Comparison of ENCODE assay signal across 19 mouse cellular contexts in the genomic region with DNA sequence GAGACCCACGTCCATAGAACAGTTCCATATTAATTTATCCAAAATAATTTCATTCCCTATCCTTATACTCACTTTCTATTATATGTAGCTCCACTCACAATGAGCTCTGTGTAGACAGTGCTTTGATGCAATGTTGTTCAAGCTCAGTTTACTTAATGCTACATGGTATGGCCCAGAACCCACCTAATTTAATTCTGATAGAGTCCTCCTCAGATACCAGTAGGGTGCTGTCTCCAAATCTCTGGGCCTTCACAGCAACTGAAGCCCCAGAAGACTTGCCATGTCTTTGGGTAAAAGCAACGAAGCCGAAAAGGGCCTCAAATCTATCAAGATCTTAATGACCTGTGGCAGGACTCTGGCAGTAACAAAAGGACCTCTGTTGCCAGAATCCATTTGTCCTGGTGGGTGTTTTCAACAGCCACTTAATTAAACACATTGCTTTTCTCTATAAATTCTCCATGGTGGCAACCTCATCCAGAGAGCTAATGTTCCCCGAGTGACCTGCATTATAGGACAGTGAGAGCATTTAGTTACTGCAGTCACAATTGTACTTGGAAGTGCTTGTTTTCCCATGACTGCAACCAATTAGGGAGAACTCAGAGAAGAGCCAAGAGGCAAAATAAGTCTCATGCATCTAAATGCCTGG. TPM values are rescaled to one million over a fixed set of nuclear protein-coding genes. Genes with fewer than 3 reads are reported as not detected.
DNase-seq lines count a peak whose midpoint lies in the region; ATAC-seq and TF ChIP-seq lines count a peak whose summit lies in the region.
"Had no signal": no experiment of that assay in that cellular context is flagged by ENCODE, and none has a peak within 500 bp of the region (broad histone marks: within the 10 kb centered on the region; RNA-seq: fewer than 3 reads in every experiment).

No protein-coding gene starts in this region.

- TF ChIP-seq CTCF in brain, embryonic 14.5 days (IDR thresholded peaks at IDR 0.05; ENCODE audit: borderline replicate concordance, extremely low read depth, insufficient read depth, insufficient read length), result no peak

- 26% methylated on average over 4 of the region's 4 CpGs for WGBS in kidney, embryonic 15.5 days
- 22% methylated on average over 4 of the region's 4 CpGs for WGBS in neural tube, embryonic 12.5 days

- TF ChIP-seq POLR2A in brain, embryonic 14.5 days (IDR thresholded peaks at IDR 0.05; ENCODE audit: borderline replicate concordance, extremely low read depth, insufficient read depth, insufficient read length, poor library complexity, severe bottlenecking), result no peak

- no peaks in the 10 kb centered on the region for H3K27me3 ChIP-seq in kidney, embryonic 15.5 days
- H3K27me3 ChIP-seq in neural tube, embryonic 12.5 days (replicated peaks), result no peaks in the 10 kb centered on the region; the same call in 1 of the 2 replicates
- H3K27me3 ChIP-seq: heart, embryonic 15.5 days; hindbrain, embryonic 15.5 days; liver, embryonic 15.5 days had no signal

- H3K4me3 ChIP-seq in kidney, embryonic 15.5 days (replicated peaks), result no peak overlapping the region
- H3K4me3 ChIP-seq in neural tube, embryonic 12.5 days, result no peak overlapping the region
- H3K4me3 ChIP-seq: forebrain, embryonic 13.5 days; heart, embryonic 15.5 days; hindbrain, embryonic 15.5 days; liver, embryonic 15.5 days; midbrain, embryonic 10.5 days had no signal

- peaks cover 11% of the 10 kb centered on the region; the same call in 1 of the 2 replicates for H3K4me1 ChIP-seq in kidney, embryonic 15.5 days
- H3K4me1 ChIP-seq in neural tube, embryonic 12.5 days, result no peaks in the 10 kb centered on the region
- H3K4me1 ChIP-seq: forebrain, embryonic 13.5 days; heart, embryonic 15.5 days; hindbrain, embryonic 15.5 days; liver, embryonic 15.5 days had no signal

- no peak for DNase-seq in kidney, adult 9 months
- peak; percentile 37 for DNase-seq in brain, embryonic 14.5 days (ENCODE audit: low read depth)
- peak; percentile 42 for DNase-seq in embryo, embryonic 9.5 days (ENCODE audit: extremely low spot score)
- DNase-seq in heart, adult 9 months (ENCODE audit: low spot score in 2 of 2), result no peak
- DNase-seq in thymus, adult 18-20 months, result no peak
- DNase-seq: adrenal gland, postnatal 14 days; B cell, adult 2 months; cerebellum, adult 8-10 months; kidney, postnatal 10 days; lung, postnatal 14 days; spleen, adult 18-20 months had no signal

- no peak overlapping the region for H3K9ac ChIP-seq in kidney, embryonic 15.5 days
- H3K9ac ChIP-seq in neural tube, embryonic 12.5 days, result no peak overlapping the region
- H3K9ac ChIP-seq: forebrain, embryonic 13.5 days; heart, embryonic 15.5 days; hindbrain, embryonic 15.5 days; liver, embryonic 15.5 days had no signal

- ATAC-seq in kidney, embryonic 15.5 days (replicated peaks; ENCODE audit: low FRiP score), result peak; percentile 85
- ATAC-seq in neural tube, embryonic 12.5 days (ENCODE audit: low FRiP score, low read depth), result peak; percentile 78
- no peak for ATAC-seq in inflammation-experienced regulatory T-cells, adult 6 months
- ATAC-seq: forebrain, embryonic 13.5 days had no signal

- H3K4me2 ChIP-seq in kidney, embryonic 15.5 days, result no peak overlapping the region
- H3K4me2 ChIP-seq in neural tube, embryonic 12.5 days (replicated peaks), result no peak overlapping the region
- H3K4me2 ChIP-seq: forebrain, embryonic 13.5 days; heart, embryonic 15.5 days; hindbrain, embryonic 15.5 days; liver, embryonic 15.5 days had no signal

- no peaks in the 10 kb centered on the region for H3K9me3 ChIP-seq in kidney, embryonic 15.5 days (replicated peaks)
- H3K9me3 ChIP-seq in neural tube, embryonic 12.5 days, result no peaks in the 10 kb centered on the region
- H3K9me3 ChIP-seq: forebrain, embryonic 13.5 days; heart, embryonic 15.5 days; hindbrain, embryonic 15.5 days; liver, embryonic 15.5 days; midbrain, embryonic 10.5 days had no signal

- H3K27ac ChIP-seq in kidney, embryonic 15.5 days, result no peak overlapping the region
- no peak overlapping the region for H3K27ac ChIP-seq in neural tube, embryonic 12.5 days
- H3K27ac ChIP-seq: forebrain, embryonic 13.5 days; heart, embryonic 15.5 days; hindbrain, embryonic 15.5 days; liver, embryonic 15.5 days; midbrain, embryonic 10.5 days had no signal

- H3K36me3 ChIP-seq in kidney, embryonic 15.5 days, result no peaks in the 10 kb centered on the region
- no peaks in the 10 kb centered on the region for H3K36me3 ChIP-seq in neural tube, embryonic 12.5 days
- H3K36me3 ChIP-seq: heart, embryonic 15.5 days; hindbrain, embryonic 15.5 days; liver, embryonic 15.5 days; midbrain, embryonic 10.5 days had no signal

RNA-seq across cellular contexts. Expression of gene Tprg, which starts 48.6 kb away (rescaled TPM):
- polyA plus RNA-seq in kidney, embryonic 15.5 days (2015; fragmentation: Nextera tagmentation; extraction: Ambion mirVana), result not detected in 2 replicates
- polyA plus RNA-seq in brain, embryonic 14.5 days (2012; rRNA removed), result not detected in 2 replicates
- not detected in 2 replicates for polyA plus RNA-seq in neural tube, embryonic 12.5 days (2016; fragmentation: Nextera tagmentation; extraction: Ambion mirVana)
- polyA plus RNA-seq in inflammation-experienced regulatory T-cells, adult 6 months (2017; shearing (Covaris generic)), result under 1 TPM in 1 of 3 experiments, not detected in 2; 0.34 TPM
- polyA plus RNA-seq: forebrain, embryonic 13.5 days; heart, embryonic 15.5 days; hindbrain, embryonic 15.5 days; liver, embryonic 15.5 days; midbrain, embryonic 10.5 days had no signal

Comparison
In these comparisons a context has a peak if more than half of its experiments do, and no peak if none do; other contexts are left out.
1. DNase-seq: peak in brain, embryonic 14.5 days (single experiment) and embryo, embryonic 9.5 days (single experiment); none in kidney, adult 9 months (single experiment), heart, adult 9 months (0 of 2) and thymus, adult 18-20 months (0 of 2).